8 mouse cellular contexts compared by ENCODE assay signal in the genomic region with DNA sequence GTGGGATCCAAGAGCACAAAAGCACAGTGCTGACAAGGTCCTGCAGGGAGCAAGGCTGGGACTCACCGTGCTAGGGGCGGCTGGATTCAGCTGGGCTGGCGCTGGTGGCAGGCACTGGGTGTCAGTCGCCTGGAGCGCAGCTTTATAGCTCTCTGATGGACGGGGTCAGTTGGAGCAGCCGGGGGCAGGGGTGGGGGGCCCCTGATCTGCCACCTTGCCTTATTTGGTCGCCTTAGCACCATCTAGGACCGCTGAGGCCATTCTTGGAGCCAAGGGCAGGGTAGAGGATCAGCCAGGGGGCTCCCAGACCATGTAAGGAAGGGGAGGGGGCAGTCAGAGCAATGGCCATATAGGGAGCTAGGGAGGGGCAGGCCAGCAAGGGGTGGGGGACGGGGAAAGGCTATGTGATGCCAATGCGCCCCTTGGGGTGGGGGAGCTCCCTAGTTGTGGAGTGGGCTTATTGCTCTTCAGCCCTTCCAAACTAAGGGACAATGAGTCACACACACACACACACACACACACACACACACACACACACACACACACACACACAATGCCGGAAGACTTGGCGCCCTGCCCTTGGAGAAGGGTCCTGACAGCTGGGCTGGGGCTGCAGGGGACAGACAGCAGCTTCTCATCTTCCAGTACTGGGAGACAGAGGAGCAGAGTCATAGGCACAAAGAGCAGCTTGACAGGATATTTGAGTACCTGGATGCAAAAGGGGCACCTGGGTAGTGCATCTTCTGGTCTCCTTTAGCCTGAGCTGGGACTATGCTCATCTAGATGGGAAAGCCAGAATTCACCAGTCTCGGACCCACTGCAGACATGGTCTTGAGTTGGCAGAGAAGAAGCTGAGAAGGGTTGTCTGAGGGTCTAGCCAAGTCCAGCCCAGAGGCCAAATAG. TPM values are rescaled to one million over a fixed set of nuclear protein-coding genes. Genes with fewer than 3 reads are reported as not detected.
DNase-seq lines count a peak whose midpoint lies in the region; ATAC-seq lines count a peak whose summit lies in the region.

A gene (minus strand): TSS at position 853 of the 903 bp plus-strand sequence.

- no peaks in the 10 kb centered on the region for H3K27me3 ChIP-seq in heart, embryonic 15.5 days
- H3K27me3 ChIP-seq in liver, embryonic 11.5 days (replicated peaks; ENCODE audit: control insufficient read depth, insufficient read depth, low read length), result no peaks in the 10 kb centered on the region

- H3K27ac ChIP-seq in heart, embryonic 15.5 days, result peak within 1 kb of the TSS; percentile 98
- no peak within 1 kb of the TSS for H3K27ac ChIP-seq in liver, embryonic 11.5 days (ENCODE audit: low read depth, low read length)

- H3K4me3 ChIP-seq in heart, embryonic 15.5 days, result peak within 1 kb of the TSS; percentile 59
- H3K4me3 ChIP-seq in liver, embryonic 11.5 days (ENCODE audit: low read depth, low read length), result no peak within 1 kb of the TSS

- WGBS in heart, embryonic 15.5 days, result 15% methylated on average over 14 of the region's 14 CpGs
- 34% methylated on average over 14 of the region's 14 CpGs for WGBS in liver, embryonic 11.5 days

- peaks cover 7% of the 10 kb centered on the region for H3K4me1 ChIP-seq in heart, embryonic 15.5 days (replicated peaks)
- H3K4me1 ChIP-seq in liver, embryonic 11.5 days (replicated peaks; ENCODE audit: control insufficient read depth, insufficient read depth, low read length), result no peaks in the 10 kb centered on the region

- DNase-seq in cerebellum, postnatal 14 days, result peak; percentile 18 to 32
- no peak for DNase-seq in cerebellum, adult 18-20 months
- DNase-seq in embryo, embryonic 10.5 days (ENCODE audit: low spot score), result peak; percentile 28
- DNase-seq in liver, embryonic 11.5 days (ENCODE audit: low spot score), result no peak
- DNase-seq in right cerebral cortex, postnatal 10 days (ENCODE audit: low spot score in 2 of 2), result no peak
- DNase-seq in layer of hippocampus, postnatal 36 days, result no peak

- no peaks in the 10 kb centered on the region for H3K9me3 ChIP-seq in heart, embryonic 15.5 days (replicated peaks)
- H3K9me3 ChIP-seq in liver, embryonic 11.5 days (ENCODE audit: control insufficient read depth, low read length), result no peaks in the 10 kb centered on the region

- ATAC-seq in heart, embryonic 15.5 days (replicated peaks; ENCODE audit: insufficient number of reproducible peaks, insufficient read depth, low FRiP score, low read depth), result peak; percentile 78
- no peak for ATAC-seq in liver, embryonic 11.5 days (replicated peaks; ENCODE audit: low FRiP score)
- no peak for ATAC-seq in megakaryocyte, adult 5-6 weeks (ENCODE audit: poor library complexity, severe bottlenecking)

- H3K4me2 ChIP-seq in heart, embryonic 15.5 days, result peak within 1 kb of the TSS; percentile 59
- H3K4me2 ChIP-seq in liver, embryonic 11.5 days, result no peak within 1 kb of the TSS

- H3K36me3 ChIP-seq in heart, embryonic 15.5 days, result no peaks in the 10 kb centered on the region
- no peaks in the 10 kb centered on the region for H3K36me3 ChIP-seq in liver, embryonic 11.5 days (ENCODE audit: control insufficient read depth, insufficient read depth, low read length)

- peak within 1 kb of the TSS; percentile 66 for H3K9ac ChIP-seq in heart, embryonic 15.5 days
- H3K9ac ChIP-seq in liver, embryonic 11.5 days (ENCODE audit: low read depth, low read length), result no peak within 1 kb of the TSS

RNA-seq across cellular contexts. Expression of the gene that starts here (rescaled TPM):
- 11,796 and 13,111 TPM in 2 replicates for polyA plus RNA-seq in heart, embryonic 15.5 days (2015; fragmentation: Nextera tagmentation; extraction: Ambion mirVana)
- polyA plus RNA-seq in liver, embryonic 11.5 days (2014; fragmentation: Nextera tagmentation; extraction: Ambion mirVana), result 40.9 and 96.3 TPM in 2 replicates
- total RNA-seq in layer of hippocampus, postnatal 36 days (2021), result not detected
- not detected in 2 replicates for total RNA-seq in megakaryocyte, adult 5-6 weeks (2015)
- total RNA-seq in megakaryocyte, adult 5-6 weeks (2017), result not detected in 2 replicates

Comparison
In these comparisons a context has a peak if more than half of its experiments do, and no peak if none do; other contexts are left out.
1. RNA of the gene that starts here (polyA plus RNA-seq): 11,796 to 13,111 TPM in heart, embryonic 15.5 days; 40.9 to 96.3 TPM in liver, embryonic 11.5 days; every median in the first group is over 100 times any median in the second.
2. DNase-seq: peak in cerebellum, postnatal 14 days (2 of 2) and embryo, embryonic 10.5 days (single experiment); none in cerebellum, adult 18-20 months (0 of 2), liver, embryonic 11.5 days (single experiment), right cerebral cortex, postnatal 10 days (0 of 2) and layer of hippocampus, postnatal 36 days (0 of 2).